Mouse (Mus musculus): ENCODE measurements around the gene H3f3a. TPM values are rescaled to one million over a fixed set of nuclear protein-coding genes. Genes with fewer than 3 reads are reported as not detected.

H3f3a gene
- polyA plus RNA-seq, 1 experiment from 2014 or later, result 2,888 TPM

GRCm38 (mm10) chr1:180780291-180780690, 33.5 kb downstream of the H3f3a start:
- H3K9ac ChIP-seq (ENCODE audit: low read depth, low read length), result no peak overlapping the region
- no peak overlapping the region for H3K4me2 ChIP-seq (ENCODE audit: low read length)
- H3K36me3 ChIP-seq (ENCODE audit: control insufficient read depth, insufficient read depth, low read length), result no peaks in the 10 kb centered on the region
- WGBS, result 90% methylated on average over 8 of the region's 8 CpGs
- ATAC-seq, result no peak
- no peak overlapping the region for H3K4me3 ChIP-seq (ENCODE audit: low read depth, low read length)
- H3K9me3 ChIP-seq (replicated peaks; ENCODE audit: control insufficient read depth, low read length, poor library complexity, severe bottlenecking), result no peaks in the 10 kb centered on the region
- H3K27ac ChIP-seq (ENCODE audit: low read length), result no peak overlapping the region
- H3K4me1 ChIP-seq (ENCODE audit: control insufficient read depth, insufficient read depth, low read length), result peaks cover 6% of the 10 kb centered on the region
- no peaks in the 10 kb centered on the region for H3K27me3 ChIP-seq (ENCODE audit: control insufficient read depth, insufficient read depth, low read depth, low read length)

GRCm38 (mm10) chr1:180778941-180779340, 34.8 kb downstream of the H3f3a start:
- Histone ChIP-seq H3K4me1 (ENCODE audit: control insufficient read depth, insufficient read depth, low read length) (peaks cover 6% of the 10 kb centered on the region), H3K4me2 (ENCODE audit: low read length) (no peak overlapping the region), H3K9me3 (replicated peaks; ENCODE audit: control insufficient read depth, low read length, poor library complexity, severe bottlenecking) (no peaks in the 10 kb centered on the region), H3K27ac (ENCODE audit: low read length) (no peak overlapping the region), H3K27me3 (ENCODE audit: control insufficient read depth, insufficient read depth, low read depth, low read length) (no peaks in the 10 kb centered on the region), H3K4me3 (ENCODE audit: low read depth, low read length) (no peak overlapping the region), H3K36me3 (ENCODE audit: control insufficient read depth, insufficient read depth, low read length) (no peaks in the 10 kb centered on the region), H3K9ac (ENCODE audit: low read depth, low read length) (no peak overlapping the region)
- ATAC-seq, result no peak
- 85% methylated on average over 10 of the region's 10 CpGs for WGBS

GRCm38 (mm10) chr1:180778403-180778754, 35.4 kb downstream of the H3f3a start:
- peak overlapping the region; percentile 98 for H3K4me2 ChIP-seq (ENCODE audit: low read length)
- ATAC-seq, result peak; percentile 44
- under 1% methylated on average over 13 of the region's 13 CpGs for WGBS
- no peaks in the 10 kb centered on the region for H3K36me3 ChIP-seq (ENCODE audit: control insufficient read depth, insufficient read depth, low read length)
- peak overlapping the region; percentile 74 for H3K4me3 ChIP-seq (ENCODE audit: low read depth, low read length)
- H3K27me3 ChIP-seq (ENCODE audit: control insufficient read depth, insufficient read depth, low read depth, low read length), result no peaks in the 10 kb centered on the region
- H3K27ac ChIP-seq (ENCODE audit: low read length), result peak overlapping the region; percentile 86; the same call in 1 of the 2 replicates
- H3K9ac ChIP-seq (ENCODE audit: low read depth, low read length), result peak overlapping the region; percentile 83
- peaks cover 6% of the 10 kb centered on the region for H3K4me1 ChIP-seq (ENCODE audit: control insufficient read depth, insufficient read depth, low read length)
- no peaks in the 10 kb centered on the region for H3K9me3 ChIP-seq (replicated peaks; ENCODE audit: control insufficient read depth, low read length, poor library complexity, severe bottlenecking)

GRCm38 (mm10) chr1:180777660-180778402, 35.9 kb downstream of the H3f3a start:
- no peaks in the 10 kb centered on the region for H3K36me3 ChIP-seq (ENCODE audit: control insufficient read depth, insufficient read depth, low read length)
- H3K4me2 ChIP-seq (ENCODE audit: low read length), result peak overlapping the region; percentile 98
- H3K27ac ChIP-seq (ENCODE audit: low read length), result peak overlapping the region; percentile 86
- peak overlapping the region; percentile 83 for H3K9ac ChIP-seq (ENCODE audit: low read depth, low read length)
- H3K9me3 ChIP-seq (replicated peaks; ENCODE audit: control insufficient read depth, low read length, poor library complexity, severe bottlenecking), result no peaks in the 10 kb centered on the region
- H3K4me1 ChIP-seq (ENCODE audit: control insufficient read depth, insufficient read depth, low read length), result peaks cover 6% of the 10 kb centered on the region
- peak overlapping the region; percentile 74 for H3K4me3 ChIP-seq (ENCODE audit: low read depth, low read length)
- WGBS, result under 1% methylated on average over 56 of the region's 56 CpGs
- no peaks in the 10 kb centered on the region for H3K27me3 ChIP-seq (ENCODE audit: control insufficient read depth, insufficient read depth, low read depth, low read length)
- peak; percentile 89 for ATAC-seq

- peak overlapping the region; percentile 83 for H3K9ac ChIP-seq (ENCODE audit: low read depth, low read length)
- ATAC-seq, result peak; percentile 41; the same call in 1 of the 2 replicates
- H3K9me3 ChIP-seq (replicated peaks; ENCODE audit: control insufficient read depth, low read length, poor library complexity, severe bottlenecking), result no peaks in the 10 kb centered on the region
- H3K4me2 ChIP-seq (ENCODE audit: low read length), result peak overlapping the region; percentile 98
- peak overlapping the region; percentile 74 for H3K4me3 ChIP-seq (ENCODE audit: low read depth, low read length)
- H3K27me3 ChIP-seq (ENCODE audit: control insufficient read depth, insufficient read depth, low read depth, low read length), result no peaks in the 10 kb centered on the region
- no peaks in the 10 kb centered on the region for H3K36me3 ChIP-seq (ENCODE audit: control insufficient read depth, insufficient read depth, low read length)
- 8% methylated on average over 10 of the region's 10 CpGs for WGBS
- H3K27ac ChIP-seq (ENCODE audit: low read length), result peak overlapping the region; percentile 86
- peaks cover 6% of the 10 kb centered on the region for H3K4me1 ChIP-seq (ENCODE audit: control insufficient read depth, insufficient read depth, low read length)
Observed at GRCm38 (mm10) chr1:180777289-180777659, 36.5 kb downstream of the H3f3a start.

- Histone ChIP-seq H3K4me1 (ENCODE audit: control insufficient read depth, insufficient read depth, low read length) (peaks cover 6% of the 10 kb centered on the region), H3K27ac (ENCODE audit: low read length) (no peak overlapping the region), H3K9me3 (replicated peaks; ENCODE audit: control insufficient read depth, low read length, poor library complexity, severe bottlenecking) (no peaks in the 10 kb centered on the region), H3K4me3 (ENCODE audit: low read depth, low read length) (no peak overlapping the region), H3K36me3 (ENCODE audit: control insufficient read depth, insufficient read depth, low read length) (no peaks in the 10 kb centered on the region), H3K27me3 (ENCODE audit: control insufficient read depth, insufficient read depth, low read depth, low read length) (no peaks in the 10 kb centered on the region), H3K4me2 (ENCODE audit: low read length) (no peak overlapping the region), H3K9ac (ENCODE audit: low read depth, low read length) (0 out of 2 replicates have a peak overlapping the region, but pooled peaks have one; percentile 2)
- ATAC-seq, result no peak
- 81% methylated on average over 6 of the region's 6 CpGs for WGBS
Observed at GRCm38 (mm10) chr1:180776494-180776893, 37.2 kb downstream of the H3f3a start.

GRCm38 (mm10) chr1:180775849-180776493, 37.8 kb downstream of the H3f3a start:
- ATAC-seq, result no peak
- no peak overlapping the region for H3K4me3 ChIP-seq (ENCODE audit: low read depth, low read length)
- WGBS, result 46% methylated on average over 6 of the region's 6 CpGs
- peaks cover 6% of the 10 kb centered on the region for H3K4me1 ChIP-seq (ENCODE audit: control insufficient read depth, insufficient read depth, low read length)
- no peak overlapping the region for H3K27ac ChIP-seq (ENCODE audit: low read length)
- H3K27me3 ChIP-seq (ENCODE audit: control insufficient read depth, insufficient read depth, low read depth, low read length), result no peaks in the 10 kb centered on the region
- 0 out of 2 replicates have a peak overlapping the region, but pooled peaks have one; percentile 2 for H3K9ac ChIP-seq (ENCODE audit: low read depth, low read length)
- no peak overlapping the region for H3K4me2 ChIP-seq (ENCODE audit: low read length)
- no peaks in the 10 kb centered on the region for H3K36me3 ChIP-seq (ENCODE audit: control insufficient read depth, insufficient read depth, low read length)
- no peaks in the 10 kb centered on the region for H3K9me3 ChIP-seq (replicated peaks; ENCODE audit: control insufficient read depth, low read length, poor library complexity, severe bottlenecking)

- H3K9ac ChIP-seq (ENCODE audit: low read depth, low read length), result no peak overlapping the region
- H3K36me3 ChIP-seq (ENCODE audit: control insufficient read depth, insufficient read depth, low read length), result no peaks in the 10 kb centered on the region
- ATAC-seq, result no peak
- peaks cover 6% of the 10 kb centered on the region for H3K4me1 ChIP-seq (ENCODE audit: control insufficient read depth, insufficient read depth, low read length)
- H3K27me3 ChIP-seq (ENCODE audit: control insufficient read depth, insufficient read depth, low read depth, low read length), result no peaks in the 10 kb centered on the region
- H3K9me3 ChIP-seq (replicated peaks; ENCODE audit: control insufficient read depth, low read length, poor library complexity, severe bottlenecking), result no peaks in the 10 kb centered on the region
- no peak overlapping the region for H3K4me2 ChIP-seq (ENCODE audit: low read length)
- 86% methylated on average over 10 of the region's 10 CpGs for WGBS
- H3K4me3 ChIP-seq (ENCODE audit: low read depth, low read length), result no peak overlapping the region
- H3K27ac ChIP-seq (ENCODE audit: low read length), result no peak overlapping the region
Observed at GRCm38 (mm10) chr1:180775317-180775716, 38.4 kb downstream of the H3f3a start.

- Histone ChIP-seq H3K4me3 (ENCODE audit: low read depth, low read length) (no peak overlapping the region), H3K4me2 (ENCODE audit: low read length) (no peak overlapping the region), H3K27me3 (ENCODE audit: control insufficient read depth, insufficient read depth, low read depth, low read length) (no peaks in the 10 kb centered on the region), H3K9ac (ENCODE audit: low read depth, low read length) (no peak overlapping the region), H3K4me1 (ENCODE audit: control insufficient read depth, insufficient read depth, low read length) (peaks cover 6% of the 10 kb centered on the region), H3K27ac (ENCODE audit: low read length) (no peak overlapping the region), H3K9me3 (replicated peaks; ENCODE audit: control insufficient read depth, low read length, poor library complexity, severe bottlenecking) (no peaks in the 10 kb centered on the region), H3K36me3 (ENCODE audit: control insufficient read depth, insufficient read depth, low read length) (no peaks in the 10 kb centered on the region)
- WGBS, result 68% methylated on average over 3 of the region's 3 CpGs
- no peak for ATAC-seq
Observed at GRCm38 (mm10) chr1:180774664-180775063, 39.1 kb downstream of the H3f3a start.

Measured in midbrain, embryonic 16.5 days (tissue).